Mouse (Mus musculus) embryonic facial prominence, embryonic 12.5 days (tissue): ENCODE results near the gene Hist1h3e. TPM values are rescaled to one million over a fixed set of nuclear protein-coding genes. Genes with fewer than 3 reads are reported as not detected.
"Not testable (repeated sequence)": the region's sequence is repeated elsewhere in the genome, so short reads cannot be mapped to it uniquely, and the experiment has no call there.

Experiments used
- ATAC-seq: fragments of 200-750 bp; cut with Nextera tagmentation; 2 replicates; pipeline ENCODE4 v1.8.0; 2017; ENCODE audit not compliant: insufficient number of reproducible peaks, insufficient read depth, low FRiP score, low TSS enrichment
- H3K27ac ChIP-seq: fragments of 300-500 bp; sonication (generic); 2 replicates; pipeline ENCODE4 v1.5.1; 2016; ENCODE audit warnings: mild to moderate bottlenecking
- H3K27me3 ChIP-seq: fragments of 300-500 bp; sonication (generic); 2 replicates; pipeline ENCODE4 v1.6.1; 2016; ENCODE audit warnings: mild to moderate bottlenecking, moderate library complexity
- H3K36me3 ChIP-seq: fragments of 300-500 bp; sonication (generic); 2 replicates; pipeline ENCODE4 v1.6.1; 2016; ENCODE audit warnings: mild to moderate bottlenecking
- H3K4me1 ChIP-seq: fragments of 300-500 bp; sonication (generic); 2 replicates; pipeline ENCODE4 v1.6.1; 2016
- H3K4me2 ChIP-seq: fragments of 300-500 bp; sonication (generic); replicated peaks from 2 replicates; pipeline ENCODE4 v1.6.1; 2016; ENCODE audit warnings: mild to moderate bottlenecking, moderate library complexity
- H3K4me3 ChIP-seq: fragments of 300-500 bp; sonication (generic); 2 replicates; pipeline ENCODE4 v1.5.1; 2016; ENCODE audit warnings: mild to moderate bottlenecking
- H3K9ac ChIP-seq: fragments of 300-500 bp; sonication (generic); 2 replicates; pipeline ENCODE4 v1.6.1; 2016; ENCODE audit warnings: mild to moderate bottlenecking, moderate library complexity
- H3K9me3 ChIP-seq: fragments of 300-500 bp; sonication (generic); 2 replicates; pipeline ENCODE4 v1.6.1; 2016; ENCODE audit warnings: mild to moderate bottlenecking, moderate library complexity
- WGBS: fragments of 180-500 bp; shearing (Covaris S2); methylation state at CpG from one replicate; pipeline ENCODE4 v1.1.7; 2016; 5-methylcytosine and 5-hydroxymethylcytosine counted together
- polyA plus RNA-seq: library from polyadenylated mRNA; unstranded; fragments of >200 nt; fragmentation: Nextera tagmentation; extraction: Ambion mirVana; gene quantifications from 2 replicates; pipeline ENCODE4 v1.2.1, GENCODE M21; 2016

Gene Hist1h3e
- polyA plus RNA-seq, 1 experiment from 2014 or later = 9.5 TPM

DNA sequence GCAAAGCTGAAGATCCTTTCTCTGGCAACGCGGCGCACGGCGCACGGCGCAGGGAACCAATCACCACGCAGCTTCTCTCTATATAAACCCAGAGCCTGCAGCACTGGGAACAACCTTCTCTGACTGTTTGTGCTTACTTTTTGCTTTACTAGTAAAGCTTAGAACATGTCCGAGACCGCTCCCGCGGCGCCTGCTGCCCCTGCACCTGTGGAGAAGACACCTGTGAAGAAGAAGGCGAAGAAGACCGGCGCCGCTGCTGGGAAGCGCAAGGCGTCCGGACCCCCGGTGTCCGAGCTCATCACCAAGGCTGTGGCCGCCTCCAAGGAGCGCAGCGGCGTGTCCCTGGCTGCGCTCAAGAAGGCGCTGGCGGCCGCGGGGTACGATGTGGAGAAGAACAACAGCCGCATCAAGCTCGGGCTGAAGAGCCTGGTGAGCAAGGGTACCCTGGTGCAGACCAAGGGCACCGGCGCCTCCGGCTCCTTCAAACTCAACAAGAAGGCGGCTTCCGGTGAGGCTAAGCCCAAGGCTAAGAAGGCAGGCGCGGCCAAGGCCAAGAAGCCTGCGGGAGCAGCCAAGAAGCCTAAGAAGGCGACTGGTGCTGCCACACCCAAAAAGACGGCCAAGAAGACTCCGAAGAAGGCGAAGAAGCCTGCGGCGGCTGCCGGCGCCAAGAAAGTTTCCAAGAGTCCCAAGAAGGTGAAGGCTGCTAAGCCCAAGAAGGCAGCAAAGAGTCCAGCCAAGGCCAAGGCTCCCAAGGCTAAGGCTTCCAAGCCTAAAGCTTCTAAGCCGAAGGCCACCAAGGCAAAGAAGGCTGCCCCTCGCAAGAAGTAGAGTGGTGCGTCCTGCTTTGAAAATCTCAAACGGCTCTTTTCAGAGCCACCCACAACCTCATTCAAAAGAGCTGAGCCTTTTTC, 7.0 kb downstream of the Hist1h3e start:
- Histone ChIP-seq H3K4me2 (peak overlapping the region; percentile 82), H3K4me3 (peak overlapping the region; percentile 66), H3K4me1 (0 out of 2 replicates have a peak, but pooled peaks cover 10% of the 10 kb centered on the region), H3K27me3 (no peaks in the 10 kb centered on the region), H3K9ac (peak overlapping the region; percentile 75), H3K36me3 (no peaks in the 10 kb centered on the region), H3K27ac (peak overlapping the region; percentile 99), H3K9me3 (no peaks in the 10 kb centered on the region)
- WGBS = under 1% methylated on average over 54 of the region's 54 CpGs
- peak; percentile 94 for ATAC-seq

DNA sequence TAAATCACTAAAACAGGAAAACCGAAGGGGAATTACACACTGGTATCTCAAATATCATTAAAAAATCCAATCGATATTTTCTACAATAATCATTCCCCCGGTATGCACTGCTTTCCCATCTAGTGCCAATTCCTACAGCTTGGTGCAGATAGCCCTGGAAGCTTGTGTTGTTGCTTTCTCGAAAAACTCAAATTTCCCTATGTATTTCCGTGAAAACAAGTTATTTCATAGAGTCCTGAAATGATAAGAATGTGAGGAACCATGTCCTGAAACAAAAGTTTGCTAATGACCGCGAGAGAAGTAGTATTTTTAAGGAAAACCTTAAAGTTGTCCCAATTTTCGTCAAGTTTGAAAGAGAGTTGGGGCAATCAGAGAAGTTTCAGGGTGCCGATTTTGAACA, 7.8 kb downstream of the Hist1h3e start:
- Histone ChIP-seq H3K4me2 (peak overlapping the region; percentile 82), H3K9me3 (no peaks in the 10 kb centered on the region), H3K27me3 (no peaks in the 10 kb centered on the region), H3K4me3 (peak overlapping the region; percentile 66), H3K36me3 (no peaks in the 10 kb centered on the region), H3K4me1 (0 out of 2 replicates have a peak, but pooled peaks cover 10% of the 10 kb centered on the region), H3K27ac (peak overlapping the region; percentile 99), H3K9ac (peak overlapping the region; percentile 75)
- WGBS = 22% methylated on average over 9 of the region's 9 CpGs
- no peak for ATAC-seq

DNA sequence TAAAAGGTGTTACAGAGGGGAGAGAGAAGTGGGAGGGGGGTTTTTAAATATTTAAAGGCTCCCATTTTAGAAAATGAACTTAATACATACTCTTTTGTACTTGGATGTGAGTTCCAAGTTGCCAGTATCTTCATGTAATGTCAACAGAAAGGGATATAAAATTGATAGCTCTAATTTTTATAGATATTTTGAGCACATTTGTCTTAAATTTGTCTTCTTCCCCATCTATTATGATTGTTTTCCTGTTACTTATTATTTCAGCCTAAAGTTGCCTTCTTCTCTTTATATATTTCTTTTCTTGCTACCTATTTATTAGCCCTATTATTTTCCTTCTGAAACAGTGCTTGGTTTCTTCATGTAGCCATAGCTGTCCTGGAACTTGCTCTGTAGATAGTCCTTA, 9.2 kb downstream of the Hist1h3e start, which contains the start of gene Hist1h1d:
Hist1h1d (plus strand) TSS at position 301 of the 400 bp plus-strand sequence.
- 0 out of 2 replicates have a peak, but pooled peaks cover 10% of the 10 kb centered on the region for H3K4me1 ChIP-seq
- H3K36me3 ChIP-seq = no peaks in the 10 kb centered on the region
- no peak for ATAC-seq
- H3K4me2 ChIP-seq = peak within 1 kb of the TSS; percentile 82
- peak within 1 kb of the TSS; percentile 99 for H3K27ac ChIP-seq
- no peak within 1 kb of the TSS for H3K9ac ChIP-seq
- H3K4me3 ChIP-seq = no peak within 1 kb of the TSS
- H3K27me3 ChIP-seq = no peaks in the 10 kb centered on the region
- no peaks in the 10 kb centered on the region for H3K9me3 ChIP-seq

DNA sequence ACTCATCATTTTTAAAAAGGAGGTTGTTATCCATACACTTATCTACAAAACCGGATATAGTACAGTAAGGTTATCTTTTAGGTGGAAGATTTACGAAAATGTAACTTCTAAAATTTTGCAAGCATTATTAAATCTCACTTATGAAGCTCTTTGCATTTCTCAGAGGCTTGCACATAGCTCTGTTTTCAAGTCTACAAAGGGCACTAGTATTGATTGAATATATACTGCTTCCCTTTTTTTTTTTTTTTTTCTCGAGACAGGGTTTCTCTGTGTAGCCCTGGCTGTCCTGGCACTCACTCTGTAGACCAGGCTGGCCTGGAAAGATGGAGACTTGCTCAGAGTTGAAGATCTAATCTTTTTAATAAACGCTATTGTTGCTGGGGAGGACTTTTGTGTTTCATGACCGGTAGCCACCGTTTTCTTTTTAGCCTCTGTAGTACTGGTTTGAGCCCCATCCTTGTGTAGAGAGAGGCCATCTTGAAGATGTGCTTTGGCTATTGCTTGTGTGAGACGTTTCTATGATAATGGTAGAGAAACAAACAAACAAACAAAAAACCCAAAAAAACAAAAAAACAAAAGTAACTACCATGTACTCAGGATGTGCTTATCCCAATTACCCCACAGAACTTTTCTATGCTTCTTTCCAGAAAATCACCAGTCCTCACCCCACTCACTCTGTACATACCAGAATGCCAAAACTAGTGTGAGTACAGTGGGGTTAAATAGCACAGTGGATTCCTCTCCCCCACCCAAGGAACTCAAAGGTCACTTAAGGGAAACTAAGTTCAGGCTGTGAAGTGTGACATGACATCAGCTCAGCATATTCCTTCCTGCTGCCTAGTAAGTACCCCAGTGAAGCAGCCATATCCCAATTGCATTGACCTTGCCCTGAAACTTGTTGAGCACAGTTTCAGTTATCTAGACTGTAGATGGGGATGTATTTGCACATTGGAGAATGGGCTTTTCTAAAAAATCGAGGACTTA, 9.9 kb downstream of the Hist1h3e start:
- H3K9ac ChIP-seq = peak overlapping the region; percentile 55; the same call in 1 of the 2 replicates

DNA sequence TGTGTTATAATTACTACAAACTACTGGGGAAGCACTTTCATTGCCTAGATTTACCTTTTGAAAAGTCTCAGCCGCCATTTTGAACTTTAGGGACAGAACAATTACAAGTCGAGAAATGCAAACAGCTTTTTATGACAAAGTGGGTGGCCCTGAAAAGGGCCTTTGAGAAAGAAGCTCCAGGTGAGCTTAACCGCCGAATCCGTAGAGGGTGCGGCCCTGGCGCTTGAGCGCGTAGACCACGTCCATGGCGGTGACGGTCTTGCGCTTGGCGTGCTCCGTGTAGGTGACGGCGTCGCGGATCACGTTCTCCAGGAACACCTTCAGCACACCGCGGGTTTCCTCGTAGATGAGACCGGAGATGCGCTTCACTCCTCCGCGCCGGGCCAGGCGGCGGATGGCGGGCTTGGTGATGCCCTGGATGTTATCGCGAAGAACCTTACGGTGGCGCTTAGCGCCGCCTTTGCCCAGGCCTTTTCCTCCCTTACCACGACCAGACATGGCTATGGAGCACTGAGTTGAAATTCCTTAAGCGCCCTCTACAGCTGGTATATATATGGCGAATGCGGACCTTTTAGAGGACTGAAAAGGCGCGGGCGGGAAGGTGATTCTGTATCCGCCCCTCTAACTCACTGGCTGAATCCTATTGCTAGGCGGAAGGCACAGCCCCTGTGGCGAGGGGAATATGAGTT, 10.9 kb downstream of the Hist1h3e start, which contains the start of gene Hist1h4f:
Hist1h4f (minus strand) TSS at position 503 of the 689 bp plus-strand sequence.
- not testable (repeated sequence) for H3K9me3 ChIP-seq, H3K27me3 ChIP-seq, H3K36me3 ChIP-seq
- peak; percentile 82 for ATAC-seq
- H3K9ac ChIP-seq = peak within 1 kb of the TSS; percentile 55
- H3K4me1 ChIP-seq = 0 out of 2 replicates have a peak, but pooled peaks cover 10% of the 10 kb centered on the region
- peak within 1 kb of the TSS; percentile 96 for H3K27ac ChIP-seq
- H3K4me2 ChIP-seq = peak within 1 kb of the TSS; percentile 50
- H3K4me3 ChIP-seq = peak within 1 kb of the TSS; percentile 43
- under 1% methylated on average over 47 of the region's 47 CpGs for WGBS

More for the DNA sequence above, 9.9 kb downstream of the Hist1h3e start:
- H3K4me3 ChIP-seq = peak overlapping the region; percentile 43
- H3K36me3 ChIP-seq = no peaks in the 10 kb centered on the region
- H3K4me2 ChIP-seq = peak overlapping the region; percentile 50
- no peak for ATAC-seq
- 51% methylated on average over 8 of the region's 8 CpGs for WGBS
- H3K27me3 ChIP-seq = no peaks in the 10 kb centered on the region
- H3K27ac ChIP-seq = peak overlapping the region; percentile 96
- H3K4me1 ChIP-seq = 0 out of 2 replicates have a peak, but pooled peaks cover 10% of the 10 kb centered on the region
- H3K9me3 ChIP-seq = no peaks in the 10 kb centered on the region

DNA sequence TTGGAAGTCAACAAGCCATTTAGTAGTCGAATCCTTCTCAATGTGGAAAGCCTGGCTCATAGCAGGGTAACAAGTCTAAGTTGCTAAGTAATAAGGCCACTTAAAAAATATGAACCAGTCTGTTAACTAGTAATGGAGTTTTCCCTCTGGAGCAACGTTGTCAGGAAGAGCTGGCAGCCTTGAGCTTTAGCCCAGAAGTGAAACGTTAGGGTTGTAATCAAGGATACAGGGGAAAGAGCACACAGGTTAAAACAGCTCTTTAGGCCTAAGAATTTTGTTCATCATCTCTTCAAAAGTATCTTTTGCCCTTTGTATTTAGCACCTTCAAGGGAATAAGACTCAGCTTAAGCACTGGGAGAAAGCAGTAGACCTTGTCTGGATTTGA, 11.4 kb downstream of the Hist1h3e start:
- peak overlapping the region; percentile 96 for H3K27ac ChIP-seq
- H3K4me3 ChIP-seq = peak overlapping the region; percentile 43
- no peaks in the 10 kb centered on the region for H3K9me3 ChIP-seq
- ATAC-seq = no peak
- H3K9ac ChIP-seq = peak overlapping the region; percentile 55
- peak overlapping the region; percentile 50 for H3K4me2 ChIP-seq
- 0 out of 2 replicates have a peak, but pooled peaks cover 10% of the 10 kb centered on the region for H3K4me1 ChIP-seq
- no peaks in the 10 kb centered on the region for H3K27me3 ChIP-seq
- WGBS = 9% methylated on average over 3 of the region's 3 CpGs
- H3K36me3 ChIP-seq = no peaks in the 10 kb centered on the region

DNA sequence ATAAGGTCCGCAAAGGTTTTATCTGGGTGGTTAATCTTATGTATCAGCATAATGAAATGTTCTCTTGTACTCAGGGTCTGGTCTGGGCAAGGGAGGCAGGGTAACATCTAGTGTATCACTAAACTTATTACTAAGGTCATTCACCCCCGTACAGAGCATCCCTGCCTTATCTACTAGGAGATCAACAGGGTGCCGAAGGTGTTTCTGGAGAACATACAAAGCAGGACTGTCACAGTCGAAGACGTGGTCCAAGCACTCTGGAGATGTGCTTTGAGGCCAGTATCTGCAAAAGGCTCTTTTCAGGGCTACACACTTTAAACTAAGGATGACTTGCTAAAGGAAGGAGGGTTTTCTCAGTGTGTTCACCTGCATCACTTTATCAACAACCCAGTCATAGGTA, 15.5 kb downstream of the Hist1h3e start:
- WGBS = 70% methylated on average over 5 of the region's 5 CpGs
- Histone ChIP-seq H3K4me2 (no peak overlapping the region), H3K36me3 (no peaks in the 10 kb centered on the region), H3K27me3 (no peaks in the 10 kb centered on the region), H3K4me1 (peaks cover 10% of the 10 kb centered on the region; the same call in 1 of the 2 replicates), H3K27ac (0 out of 2 replicates have a peak overlapping the region, but pooled peaks have one; percentile 19), H3K9me3 (no peaks in the 10 kb centered on the region), H3K9ac (no peak overlapping the region), H3K4me3 (no peak overlapping the region)
- no peak for ATAC-seq

DNA sequence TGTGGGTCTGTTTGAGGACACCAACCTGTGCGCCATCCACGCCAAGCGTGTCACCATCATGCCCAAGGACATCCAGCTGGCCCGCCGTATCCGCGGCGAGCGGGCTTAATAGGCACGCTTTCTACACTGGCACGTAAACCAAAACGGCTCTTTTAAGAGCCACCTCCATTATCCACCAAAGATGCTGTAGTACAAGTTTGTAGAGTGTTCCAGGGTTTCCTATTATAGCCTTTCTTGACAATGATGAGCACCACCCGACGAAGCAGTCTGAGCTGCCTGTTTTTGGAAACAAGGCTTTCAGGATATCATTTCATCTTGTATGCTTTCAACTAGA, 17.4 kb downstream of the Hist1h3e start:
- H3K4me3 ChIP-seq = peak overlapping the region; percentile 47
- H3K36me3 ChIP-seq, H3K27me3 ChIP-seq, H3K9me3 ChIP-seq, ATAC-seq, H3K4me1 ChIP-seq: not testable (repeated sequence)
- peak overlapping the region; percentile 64; the same call in 1 of the 2 replicates for H3K9ac ChIP-seq
- WGBS = 0% methylated on average over 12 of the region's 14 CpGs
- peak overlapping the region; percentile 41 for H3K4me2 ChIP-seq
- peak overlapping the region; percentile 91 for H3K27ac ChIP-seq

DNA sequence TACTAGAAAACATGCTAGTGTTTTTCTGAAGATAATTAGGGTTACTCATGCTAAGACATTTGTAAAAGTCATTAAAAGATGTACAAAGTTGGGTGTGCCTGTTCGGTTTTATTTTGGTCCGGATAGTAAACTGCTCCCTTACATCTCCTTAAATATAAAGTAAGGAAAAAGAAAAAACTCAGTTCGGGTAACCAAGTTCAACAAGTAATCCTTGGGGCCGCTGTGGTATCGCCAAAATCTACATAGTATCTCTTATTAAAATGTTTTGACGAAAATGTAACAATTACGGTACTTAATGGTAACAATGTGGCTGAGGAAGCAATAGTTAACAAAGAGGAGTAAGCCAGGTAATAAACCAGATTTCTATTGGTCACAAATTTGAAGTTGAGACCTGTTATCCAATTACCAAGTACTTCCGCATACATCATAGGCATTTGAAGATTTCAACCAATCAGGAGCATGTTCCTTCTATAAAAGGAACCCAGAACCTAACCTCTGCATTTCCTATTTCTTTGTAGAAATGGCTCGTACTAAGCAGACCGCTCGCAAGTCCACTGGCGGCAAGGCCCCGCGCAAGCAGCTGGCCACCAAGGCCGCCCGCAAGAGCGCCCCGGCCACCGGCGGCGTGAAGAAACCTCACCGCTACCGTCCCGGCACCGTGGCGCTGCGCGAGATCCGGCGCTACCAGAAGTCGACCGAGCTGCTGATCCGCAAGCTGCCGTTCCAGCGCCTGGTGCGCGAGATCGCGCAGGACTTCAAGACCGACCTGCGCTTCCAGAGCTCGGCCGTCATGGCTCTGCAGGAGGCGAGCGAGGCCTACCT, 18.0 kb downstream of the Hist1h3e start, which contains the start of gene Hist1h3f:
Hist1h3f (plus strand) TSS at position 88 of the 822 bp plus-strand sequence.
- WGBS = under 1% methylated on average over 35 of the region's 45 CpGs

DNA sequence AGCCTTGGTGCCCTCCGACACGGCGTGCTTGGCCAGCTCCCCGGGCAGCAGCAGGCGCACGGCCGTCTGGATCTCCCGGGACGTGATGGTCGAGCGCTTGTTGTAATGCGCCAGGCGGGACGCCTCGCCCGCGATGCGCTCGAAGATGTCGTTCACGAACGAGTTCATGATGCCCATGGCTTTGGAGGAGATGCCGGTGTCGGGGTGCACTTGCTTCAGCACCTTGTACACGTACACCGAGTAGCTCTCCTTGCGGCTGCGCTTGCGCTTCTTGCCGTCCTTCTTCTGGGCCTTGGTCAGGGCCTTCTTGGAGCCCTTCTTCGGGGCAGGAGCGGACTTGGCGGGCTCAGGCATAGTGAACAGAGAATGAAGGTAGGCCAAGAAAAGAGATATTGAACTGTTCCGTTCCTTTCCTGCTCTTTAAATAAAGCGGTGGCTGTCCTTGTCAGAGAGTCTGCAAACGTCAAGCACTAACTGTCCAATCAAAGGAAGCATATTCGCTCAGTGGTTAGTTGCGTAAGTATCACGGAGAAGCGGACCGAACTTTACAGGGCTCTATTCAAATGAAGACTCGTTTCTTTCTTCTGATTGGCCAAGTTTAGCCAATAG, 19.1 kb downstream of the Hist1h3e start, which contains the start of gene Hist1h2bh:
Hist1h2bh (minus strand) TSS at position 394 of the 609 bp plus-strand sequence.
- not testable (repeated sequence) for H3K36me3 ChIP-seq, H3K9me3 ChIP-seq, H3K4me1 ChIP-seq, H3K27me3 ChIP-seq
- peak; percentile 94 for ATAC-seq
- H3K9ac ChIP-seq = peak within 1 kb of the TSS; percentile 63
- H3K4me3 ChIP-seq = peak within 1 kb of the TSS; percentile 47
- H3K27ac ChIP-seq = peak within 1 kb of the TSS; percentile 96
- under 1% methylated on average over 37 of the region's 42 CpGs for WGBS
- peak within 1 kb of the TSS; percentile 68 for H3K4me2 ChIP-seq

More for the DNA sequence above, 18.0 kb downstream of the Hist1h3e start, which contains the start of gene Hist1h3f:
- Histone ChIP-seq H3K4me1 (peaks cover 5% of the 10 kb centered on the region; the same call in 1 of the 2 replicates), H3K9me3 (no peaks in the 10 kb centered on the region), H3K4me2 (peak within 1 kb of the TSS; percentile 68), H3K9ac (peak within 1 kb of the TSS; percentile 64), H3K27me3 (no peaks in the 10 kb centered on the region), H3K4me3 (peak within 1 kb of the TSS; percentile 47), H3K36me3 (no peaks in the 10 kb centered on the region), H3K27ac (peak within 1 kb of the TSS; percentile 96)
- ATAC-seq = peak; percentile 86
